ENCODE assay signal across 21 mouse cellular contexts in the genomic region with DNA sequence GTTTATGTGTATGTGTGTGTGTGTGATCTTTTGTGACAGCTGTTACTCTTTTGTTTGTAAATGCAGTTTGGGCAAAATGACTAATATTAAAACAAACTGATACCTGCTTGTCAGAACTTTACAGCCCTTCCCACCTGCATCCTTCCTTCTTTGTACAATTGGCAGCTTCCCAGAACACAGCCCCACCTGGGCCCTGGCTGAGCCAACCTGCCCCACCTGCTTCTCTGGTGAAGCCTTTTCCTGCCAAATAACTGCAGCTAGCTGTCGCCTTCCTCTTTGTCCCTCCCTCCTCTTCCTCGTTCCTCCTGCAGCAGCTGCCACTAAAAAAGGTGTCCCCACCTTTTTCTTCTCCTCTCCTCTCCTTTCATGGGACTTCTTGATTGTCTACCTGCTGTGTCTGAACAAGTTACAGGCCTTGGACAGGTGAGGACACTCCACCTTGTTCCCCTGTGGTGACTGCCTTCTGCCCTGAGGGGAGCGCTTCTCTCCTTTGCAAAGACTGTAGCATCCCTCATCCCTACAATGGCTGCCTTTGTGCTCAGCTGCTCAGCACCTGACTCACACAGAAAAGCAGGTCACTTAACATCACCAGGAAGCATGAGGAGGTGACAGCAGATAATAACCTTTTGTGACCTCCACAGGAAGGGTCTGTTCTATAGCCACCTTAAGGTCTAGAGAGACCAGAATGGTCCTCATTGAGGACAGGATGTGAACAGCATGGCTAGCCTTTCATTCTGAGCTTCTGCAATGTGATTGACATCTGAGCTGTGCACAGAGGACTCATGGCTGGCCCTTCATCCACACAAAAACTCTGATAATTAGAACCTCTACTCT.
DNase-seq lines count a peak whose midpoint lies in the region; ATAC-seq and TF ChIP-seq lines count a peak whose summit lies in the region.
"Had no signal": no experiment of that assay in that cellular context is flagged by ENCODE, and none has a peak within 500 bp of the region (broad histone marks: within the 10 kb centered on the region; RNA-seq: fewer than 3 reads in every experiment).

No protein-coding gene starts in this region.

- peak; percentile 6 to 12 for DNase-seq in cerebellum, postnatal 25 days
- no peak for DNase-seq in cerebellum, postnatal 4 days (ENCODE audit: low spot score in 2 of 2)
- DNase-seq in midbrain, embryonic 11.5 days (ENCODE audit: low spot score, missing footprints): peak; percentile 62
- DNase-seq in urinary bladder, postnatal 25 days (ENCODE audit: low spot score): peak; percentile 23
- DNase-seq in layer of hippocampus, adult 2 months (ENCODE audit: low spot score in 2 of 2): no peak
- DNase-seq: adrenal gland, postnatal 36 days; cerebellum, adult 18-20 months; forebrain, postnatal 0 days; heart, postnatal 10 days; liver, postnatal 0 days; right cerebral cortex, postnatal 14 days; spleen, adult 18-20 months; thymus, adult 2 months had no signal

- no peak for ATAC-seq in midbrain, embryonic 11.5 days (ENCODE audit: low FRiP score)
- ATAC-seq in midbrain, embryonic 15.5 days (replicated peaks): no peak
- peak; percentile 36; the same call in 1 of the 2 replicates for ATAC-seq in intestine, postnatal 0 days
- ATAC-seq in forebrain, embryonic 15.5 days (replicated peaks): no peak
- ATAC-seq: forebrain, postnatal 0 days; inflammation-experienced regulatory T-cells, adult 6 months; liver, postnatal 0 days had no signal

- no peaks in the 10 kb centered on the region for H3K27me3 ChIP-seq in midbrain, embryonic 11.5 days (ENCODE audit: control insufficient read depth, insufficient read depth, low read length)
- no peaks in the 10 kb centered on the region for H3K27me3 ChIP-seq in midbrain, embryonic 15.5 days (replicated peaks)
- H3K27me3 ChIP-seq in intestine, postnatal 0 days (replicated peaks; ENCODE audit: control insufficient read depth, insufficient read depth, low read length): no peaks in the 10 kb centered on the region
- H3K27me3 ChIP-seq in forebrain, embryonic 15.5 days: no peaks in the 10 kb centered on the region
- H3K27me3 ChIP-seq: hindbrain, embryonic 12.5 days; kidney, embryonic 15.5 days had no signal

- no peak overlapping the region for H3K27ac ChIP-seq in midbrain, embryonic 11.5 days (ENCODE audit: low read depth, low read length)
- H3K27ac ChIP-seq in midbrain, embryonic 15.5 days: no peak overlapping the region
- no peak overlapping the region for H3K27ac ChIP-seq in intestine, postnatal 0 days (ENCODE audit: low read depth, low read length)
- no peak overlapping the region for H3K27ac ChIP-seq in layer of hippocampus, adult 2 months
- H3K27ac ChIP-seq in forebrain, embryonic 15.5 days (replicated peaks): no peak overlapping the region
- H3K27ac ChIP-seq: heart, embryonic 10.5 days; hindbrain, embryonic 12.5 days; kidney, embryonic 15.5 days; midbrain, embryonic 12.5 days had no signal

- H3K36me3 ChIP-seq in midbrain, embryonic 11.5 days (ENCODE audit: control insufficient read depth, insufficient read depth, low read length): no peaks in the 10 kb centered on the region
- no peaks in the 10 kb centered on the region for H3K36me3 ChIP-seq in midbrain, embryonic 15.5 days (replicated peaks)
- no peaks in the 10 kb centered on the region for H3K36me3 ChIP-seq in intestine, postnatal 0 days (ENCODE audit: control insufficient read depth, insufficient read depth)
- no peaks in the 10 kb centered on the region for H3K36me3 ChIP-seq in forebrain, embryonic 15.5 days
- H3K36me3 ChIP-seq: heart, embryonic 10.5 days; hindbrain, embryonic 12.5 days; kidney, embryonic 15.5 days; midbrain, embryonic 12.5 days had no signal

- 80% methylated on average over 3 of the region's 3 CpGs for whole genome bisulfite sequencing in midbrain, embryonic 11.5 days
- 74% methylated on average over 3 of the region's 3 CpGs for WGBS in midbrain, embryonic 15.5 days
- 47% methylated on average over 3 of the region's 3 CpGs for WGBS in intestine, postnatal 0 days
- 74% methylated on average over 3 of the region's 3 CpGs for WGBS in forebrain, embryonic 15.5 days

- TF ChIP-seq CTCF in intestine, postnatal 0 days (IDR thresholded peaks at IDR 0.05; ENCODE audit: low read depth): no peak
- no peak for TF ChIP-seq CTCF in layer of hippocampus, adult 2 months (conservative IDR thresholded peaks at IDR 0.05)

- no peaks in the 10 kb centered on the region for H3K4me1 ChIP-seq in midbrain, embryonic 11.5 days (ENCODE audit: control insufficient read depth, insufficient read depth, low read length)
- no peaks in the 10 kb centered on the region for H3K4me1 ChIP-seq in midbrain, embryonic 15.5 days
- H3K4me1 ChIP-seq in intestine, postnatal 0 days (replicated peaks; ENCODE audit: control insufficient read depth, insufficient read depth, low read length): no peaks in the 10 kb centered on the region
- no peaks in the 10 kb centered on the region for H3K4me1 ChIP-seq in forebrain, embryonic 15.5 days
- H3K4me1 ChIP-seq: heart, embryonic 10.5 days; hindbrain, embryonic 12.5 days; midbrain, embryonic 12.5 days had no signal

- no peak overlapping the region for H3K4me3 ChIP-seq in midbrain, embryonic 11.5 days (ENCODE audit: low read depth, low read length)
- no peak overlapping the region for H3K4me3 ChIP-seq in midbrain, embryonic 15.5 days
- no peak overlapping the region for H3K4me3 ChIP-seq in intestine, postnatal 0 days (ENCODE audit: low read depth, low read length)
- H3K4me3 ChIP-seq in layer of hippocampus, adult 2 months: no peak overlapping the region
- no peak overlapping the region for H3K4me3 ChIP-seq in forebrain, embryonic 15.5 days
- H3K4me3 ChIP-seq: heart, embryonic 10.5 days; hindbrain, embryonic 12.5 days; kidney, embryonic 15.5 days; midbrain, embryonic 12.5 days had no signal

- no peaks in the 10 kb centered on the region for H3K9me3 ChIP-seq in midbrain, embryonic 11.5 days (ENCODE audit: control insufficient read depth, low read length)
- H3K9me3 ChIP-seq in midbrain, embryonic 15.5 days: no peaks in the 10 kb centered on the region
- no peaks in the 10 kb centered on the region for H3K9me3 ChIP-seq in intestine, postnatal 0 days (ENCODE audit: control insufficient read depth)
- H3K9me3 ChIP-seq in forebrain, embryonic 15.5 days: no peaks in the 10 kb centered on the region
- H3K9me3 ChIP-seq: heart, embryonic 10.5 days; hindbrain, embryonic 12.5 days; kidney, embryonic 15.5 days; midbrain, embryonic 12.5 days had no signal

- H3K9ac ChIP-seq in midbrain, embryonic 11.5 days (ENCODE audit: low read length): no peak overlapping the region
- H3K9ac ChIP-seq in midbrain, embryonic 15.5 days: no peak overlapping the region
- no peak overlapping the region for H3K9ac ChIP-seq in intestine, postnatal 0 days (ENCODE audit: low read depth, low read length)
- H3K9ac ChIP-seq in forebrain, embryonic 15.5 days (replicated peaks): no peak overlapping the region
- H3K9ac ChIP-seq: forebrain, postnatal 0 days; hindbrain, embryonic 12.5 days; kidney, embryonic 15.5 days; liver, postnatal 0 days; midbrain, embryonic 12.5 days had no signal

- no peak overlapping the region for H3K4me2 ChIP-seq in midbrain, embryonic 11.5 days
- no peak overlapping the region for H3K4me2 ChIP-seq in midbrain, embryonic 15.5 days
- no peak overlapping the region for H3K4me2 ChIP-seq in intestine, postnatal 0 days (replicated peaks; ENCODE audit: low read depth)
- H3K4me2 ChIP-seq in forebrain, embryonic 15.5 days (replicated peaks): no peak overlapping the region
- H3K4me2 ChIP-seq: hindbrain, embryonic 12.5 days; kidney, embryonic 15.5 days; midbrain, embryonic 12.5 days had no signal

Comparison
In these comparisons a context has a peak if more than half of its experiments do, and no peak if none do; other contexts are left out.
1. DNase-seq: peak in cerebellum, postnatal 25 days (2 of 2), midbrain, embryonic 11.5 days (single experiment) and urinary bladder, postnatal 25 days (single experiment); none in cerebellum, postnatal 4 days (0 of 2) and layer of hippocampus, adult 2 months (0 of 2).